Mouse (Mus musculus) spleen, embryonic (tissue): Measurements from ENCODE around the gene Scrn3.

Experiments used
- CTCF ChIA-PET: fragments of 350-600 bp; sonication (Branson Sonifier 250); formaldehyde crosslinking; loops from one replicate; lab custom pipeline; 2022; lab: Charles Lee

Gene Scrn3

DNA sequence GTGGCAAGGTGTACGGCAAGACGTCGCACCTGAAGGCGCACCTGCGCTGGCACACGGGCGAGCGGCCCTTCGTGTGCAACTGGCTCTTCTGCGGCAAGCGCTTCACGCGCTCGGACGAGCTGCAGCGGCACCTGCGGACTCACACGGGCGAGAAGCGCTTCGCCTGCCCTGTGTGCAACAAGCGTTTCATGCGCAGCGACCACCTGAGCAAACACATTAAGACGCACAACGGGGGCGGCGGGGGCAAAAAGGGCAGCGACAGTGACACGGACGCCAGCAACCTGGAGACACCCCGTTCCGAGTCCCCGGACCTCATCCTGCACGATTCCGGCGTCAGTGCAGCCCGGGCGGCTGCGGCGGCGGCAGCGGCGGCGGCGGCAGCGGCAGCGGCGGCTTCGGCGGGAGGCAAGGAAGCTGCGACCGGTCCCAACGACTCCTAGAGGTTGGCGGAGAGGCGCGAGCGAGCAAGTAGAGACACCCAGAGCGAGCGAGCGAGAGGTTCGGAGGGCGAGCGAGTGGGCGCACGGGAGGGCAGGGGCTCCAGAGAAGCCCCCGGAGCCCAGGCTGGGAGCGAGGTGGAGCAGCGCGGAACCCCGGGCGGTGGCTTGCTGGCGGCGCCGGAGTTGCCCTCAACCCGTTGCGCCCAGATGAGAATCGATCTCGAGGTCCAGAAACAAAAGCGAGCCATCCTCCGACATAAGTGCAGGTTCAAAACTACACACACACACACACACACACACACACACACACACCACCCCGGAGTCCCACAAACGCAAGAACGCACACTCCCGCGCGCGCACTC lies 38.1 kb upstream of the Scrn3 start:
- CTCF ChIA-PET, result interaction anchor here (0.6 to 0.7 kb wide), 2 partner anchors 99 to 134 kb away, joined by 3 to 4 read pairs; no protein-coding TSS in a partner anchor

DNA sequence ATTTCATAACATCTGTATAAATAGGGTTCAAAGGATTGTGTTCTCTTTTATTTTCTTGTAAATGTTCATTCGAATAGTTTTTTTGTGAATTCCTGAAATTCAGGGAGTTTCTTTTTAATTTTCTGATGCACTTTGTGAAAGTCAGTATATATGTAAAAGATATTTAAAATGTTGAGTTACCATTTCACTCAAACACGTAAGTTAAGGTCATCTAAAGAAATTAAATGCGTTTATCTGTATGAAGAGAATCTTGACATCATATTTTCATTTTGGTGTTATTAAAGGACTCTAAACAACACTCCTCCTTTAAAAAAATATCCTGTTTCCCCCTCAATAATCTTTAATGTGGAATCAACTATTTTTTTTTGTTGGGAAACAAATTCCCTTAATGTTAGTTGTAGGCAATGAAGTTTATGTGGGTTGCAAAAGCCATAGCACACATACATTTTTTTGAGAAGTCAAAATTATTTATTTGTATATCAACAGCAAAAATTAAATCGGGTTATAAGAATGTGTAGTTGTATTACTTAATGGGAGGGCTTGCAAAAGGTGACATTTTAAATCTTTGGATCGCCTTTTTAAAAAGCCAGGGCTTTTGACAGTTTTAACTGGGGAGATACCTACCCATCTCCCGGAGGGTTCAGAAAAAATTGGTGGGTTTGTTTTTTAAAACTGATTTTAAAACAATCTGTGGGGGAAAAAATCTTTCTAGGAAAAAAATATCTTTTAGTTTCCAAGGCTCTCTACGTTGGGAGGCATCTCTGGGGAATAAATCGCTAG lies 37.0 kb upstream of the Scrn3 start:
- CTCF ChIA-PET, result interaction anchor here (0.6 to 0.7 kb wide), 4 partner anchors 100 to 502 kb away, joined by 3 to 6 read pairs (median 4); no protein-coding TSS in a partner anchor

- CTCF ChIA-PET, result interaction anchor here (0.6 to 1.3 kb wide), 2 partner anchors 760 to 973 kb away, joined by 3 to 4 read pairs; no protein-coding TSS in a partner anchor
Measured at GRCm38 (mm10) chr2:73276141-73276571, 36.2 kb upstream of the Scrn3 start.

- CTCF ChIA-PET, result interaction anchor here (1.3 kb wide), 1 partner anchor 974 kb away, joined by 3 read pairs; no protein-coding TSS in a partner anchor
Measured at GRCm38 (mm10) chr2:73277021-73277708, 35.2 kb upstream of the Scrn3 start.

DNA sequence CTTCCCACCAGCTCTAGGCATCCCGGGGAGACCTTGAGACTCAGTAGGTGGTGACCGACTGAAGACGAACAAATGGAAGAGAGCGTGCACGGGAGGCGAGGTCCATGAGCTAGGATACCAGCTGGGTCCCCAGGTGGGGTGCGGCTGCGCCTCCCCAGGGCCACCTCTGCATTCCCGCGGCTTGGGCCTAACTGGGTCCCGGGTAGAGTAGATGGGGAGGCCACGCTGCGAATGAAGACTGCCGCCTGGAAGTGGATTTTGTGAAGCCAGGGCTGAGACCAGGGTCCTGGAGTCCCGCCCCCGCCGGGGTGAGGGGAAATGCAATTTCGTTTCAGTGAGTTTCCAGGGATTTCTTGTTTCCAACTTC lies 34.7 kb upstream of the Scrn3 start:
- CTCF ChIA-PET, result interaction anchor here (1.3 to 2.3 kb wide), 2 partner anchors 110 to 975 kb away, joined by 3 to 7 read pairs; no protein-coding TSS in a partner anchor

- CTCF ChIA-PET, result interaction anchor here (0.7 to 2.3 kb wide), 4 partner anchors 10 to 116 kb away, joined by 3 to 7 read pairs (median 3); no protein-coding TSS in a partner anchor
Measured at GRCm38 (mm10) chr2:73278131-73278854, 34.1 kb upstream of the Scrn3 start.

DNA sequence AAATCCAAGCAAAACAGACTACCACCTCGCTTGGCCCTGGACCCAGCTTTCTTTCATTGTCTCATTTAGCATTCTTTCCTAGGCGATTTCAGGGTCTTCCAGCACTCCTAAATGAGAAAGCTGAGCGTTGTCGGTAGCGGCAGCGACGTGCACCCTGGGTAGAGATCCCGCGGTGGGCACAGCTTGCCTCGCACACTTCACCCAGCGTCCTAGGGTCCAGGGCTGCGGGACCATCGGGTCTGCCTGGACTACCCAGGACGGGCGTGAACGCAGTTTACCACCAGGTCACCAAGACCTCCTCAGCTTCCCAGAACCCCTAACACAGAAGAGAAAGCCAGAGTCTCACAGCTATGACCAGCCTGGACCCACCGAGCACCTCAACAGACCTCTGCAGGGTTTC lies 33.5 kb upstream of the Scrn3 start:
- CTCF ChIA-PET, result interaction anchor here (0.7 to 2.3 kb wide), 4 partner anchors 10 to 117 kb away, joined by 3 to 7 read pairs (median 3); no protein-coding TSS in a partner anchor

GRCm38 (mm10) chr2:73279271-73280038 lies 32.9 kb upstream of the Scrn3 start:
- CTCF ChIA-PET, result interaction anchor here (2.3 kb wide), 1 partner anchor 112 kb away, joined by 7 read pairs; no protein-coding TSS in a partner anchor

- CTCF ChIA-PET, result no interaction called here
Measured at GRCm38 (mm10) chr2:73280356-73281047, 31.9 kb upstream of the Scrn3 start.

- CTCF ChIA-PET, result interaction anchor here (0.6 to 0.7 kb wide), 3 partner anchors 113 to 345 kb away, joined by 3 to 6 read pairs (median 3); no protein-coding TSS in a partner anchor
Measured at GRCm38 (mm10) chr2:73281048-73281661, 31.2 kb upstream of the Scrn3 start.

DNA sequence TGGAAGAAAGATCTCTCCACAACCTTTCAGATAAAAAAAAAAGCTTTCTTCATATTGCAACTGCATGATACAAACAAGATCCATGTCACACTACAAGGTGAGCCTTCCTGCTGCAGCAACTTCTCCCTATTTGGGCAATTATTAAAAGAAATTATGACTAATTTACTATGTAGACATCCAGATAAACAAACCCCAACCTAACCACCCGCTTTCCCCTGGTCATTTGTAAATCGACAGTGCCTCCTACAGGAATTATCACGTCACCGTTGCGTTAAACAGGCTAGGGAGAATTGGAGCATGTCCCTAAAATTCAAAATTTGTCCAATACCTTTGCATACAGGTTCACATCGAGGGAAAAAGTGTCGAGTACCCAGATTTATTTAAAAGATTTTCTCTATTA lies 30.7 kb upstream of the Scrn3 start:
- CTCF ChIA-PET, result interaction anchor here (0.6 to 0.7 kb wide), 3 partner anchors 114 to 346 kb away, joined by 3 to 6 read pairs (median 3); no protein-coding TSS in a partner anchor

DNA sequence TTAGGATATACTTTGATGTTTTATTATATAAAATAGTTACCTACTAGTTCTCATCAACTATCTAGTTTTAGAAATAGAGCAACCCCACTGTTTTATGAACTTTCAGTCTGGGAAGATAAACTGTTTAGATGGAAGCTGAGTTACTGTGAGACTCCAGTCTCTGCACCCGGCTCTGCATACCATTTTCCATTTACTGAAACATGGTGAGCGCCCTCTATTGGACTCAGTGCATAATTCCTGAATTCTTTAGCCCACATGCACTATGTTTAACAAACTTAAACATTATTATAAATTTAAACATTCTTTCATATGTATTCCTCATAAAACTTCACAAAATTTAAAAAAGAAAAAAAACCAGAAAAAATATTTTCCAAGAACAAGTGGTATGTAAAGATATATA lies 26.8 kb upstream of the Scrn3 start:
- CTCF ChIA-PET, result no interaction called here

DNA sequence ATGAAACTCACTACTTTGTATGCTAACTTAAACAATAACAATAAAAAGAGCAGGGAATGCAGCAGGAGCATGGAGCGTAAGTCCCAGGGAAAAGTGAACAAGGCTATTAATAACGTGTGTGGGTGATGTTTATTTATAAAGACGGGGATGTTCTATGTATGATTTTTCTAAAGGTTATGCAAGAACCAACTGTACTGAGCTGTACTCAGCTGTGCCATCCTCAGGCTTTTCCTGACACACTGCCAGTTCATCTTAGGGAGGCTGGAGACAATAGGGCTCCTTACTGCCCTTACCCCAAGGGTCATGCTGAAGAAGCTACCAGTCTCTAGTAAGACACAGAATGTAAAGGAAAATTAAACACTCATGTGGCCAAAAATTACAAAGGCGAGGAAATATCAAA lies 21.3 kb upstream of the Scrn3 start:
- CTCF ChIA-PET, result interaction anchor here (0.7 kb wide), 1 partner anchor 570 kb away, joined by 3 read pairs; no protein-coding TSS in a partner anchor

GRCm38 (mm10) chr2:73295023-73295422 lies 17.4 kb upstream of the Scrn3 start:
- CTCF ChIA-PET, result interaction anchor here (0.9 kb wide), 1 partner anchor 16 kb away, joined by 3 read pairs; no protein-coding TSS in a partner anchor

DNA sequence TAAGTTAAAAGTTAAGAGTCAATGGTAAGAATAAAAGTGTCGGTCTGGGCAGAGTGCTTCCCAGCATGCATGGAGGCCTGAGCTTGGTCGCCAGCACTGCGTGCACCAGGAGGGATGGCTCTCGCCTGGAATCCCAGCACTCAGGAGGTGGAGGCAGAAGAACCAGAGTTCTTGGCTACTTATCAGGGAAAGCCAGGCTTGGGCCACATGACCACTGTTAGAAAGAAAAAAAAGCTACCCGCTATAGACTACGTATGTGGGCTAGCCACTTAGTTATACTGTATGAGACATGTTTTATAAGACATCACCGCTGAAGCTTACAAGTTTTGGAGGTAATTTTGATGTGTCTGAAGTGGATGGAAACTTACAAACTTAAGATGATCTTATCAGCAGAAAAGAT lies 14.2 kb upstream of the Scrn3 start:
- CTCF ChIA-PET, result interaction anchor here (0.5 kb wide), 1 partner anchor 37 kb away, joined by 3 read pairs; no protein-coding TSS in a partner anchor

- CTCF ChIA-PET, result no interaction called here
Measured at GRCm38 (mm10) chr2:73298841-73299240, 13.6 kb upstream of the Scrn3 start.

DNA sequence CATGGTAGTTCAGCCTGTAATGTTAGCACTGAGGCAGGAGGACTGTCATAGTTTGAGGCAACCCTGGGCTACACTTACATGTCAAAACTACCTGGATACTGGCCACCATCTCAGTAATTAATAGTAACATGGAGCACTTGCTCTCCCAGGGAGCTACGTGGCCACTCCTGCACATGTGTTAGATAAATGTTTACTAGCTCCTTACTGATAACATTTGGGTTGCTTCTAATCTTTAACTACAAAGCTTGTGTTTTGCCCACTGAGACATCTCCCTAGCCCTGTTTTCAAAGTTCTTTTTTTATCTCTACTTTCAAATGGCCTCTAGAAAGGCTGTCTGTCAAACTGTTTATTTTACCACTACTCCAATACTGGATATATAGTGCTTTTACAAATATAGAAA lies 10.4 kb upstream of the Scrn3 start:
- CTCF ChIA-PET, result no interaction called here

DNA sequence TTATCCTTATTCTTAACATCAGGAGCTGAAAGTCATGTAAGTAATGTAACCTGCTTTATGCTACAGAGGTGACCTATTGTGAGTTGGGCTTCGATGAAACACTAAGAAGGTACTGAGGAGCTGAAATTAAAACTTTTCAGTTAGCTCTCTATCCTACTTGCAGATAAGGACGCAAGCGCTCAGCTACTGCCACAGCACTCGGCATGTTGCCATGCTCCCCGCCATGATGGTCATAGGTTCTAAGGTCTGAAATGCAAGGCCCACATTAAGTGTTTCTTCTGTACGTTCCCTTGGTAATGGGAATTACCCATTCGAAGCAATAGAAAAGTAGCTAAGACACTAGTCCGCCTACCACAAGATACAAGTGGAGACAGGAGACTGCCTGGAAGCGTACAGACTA lies 9.7 kb upstream of the Scrn3 start:
- CTCF ChIA-PET, result no interaction called here
